In genomic region chr10:75589651-75590050, GRCm38 (mm10) we compare ENCODE assay signal across 9 mouse cellular contexts. TPM values are rescaled to one million over a fixed set of nuclear protein-coding genes. Genes with fewer than 3 reads are reported as not detected.
DNase-seq lines count a peak whose midpoint lies in the region; ATAC-seq and TF ChIP-seq lines count a peak whose summit lies in the region.
"Had no signal": no experiment of that assay in that cellular context is flagged by ENCODE, and none has a peak within 500 bp of the region (broad histone marks: within the 10 kb centered on the region; RNA-seq: fewer than 3 reads in every experiment).

No protein-coding gene starts in this region.

- H3K4me2 ChIP-seq in heart, embryonic 12.5 days: peak overlapping the region; percentile 59
- H3K4me2 ChIP-seq in kidney, postnatal 0 days (ENCODE audit: low read length): peak overlapping the region; percentile 44
- H3K4me2 ChIP-seq: midbrain, embryonic 12.5 days had no signal

- H3K36me3 ChIP-seq in spleen, adult 2 months (ENCODE audit: control insufficient read depth, insufficient read depth, low read length): no peaks in the 10 kb centered on the region
- H3K36me3 ChIP-seq in heart, embryonic 12.5 days: no peaks in the 10 kb centered on the region
- no peaks in the 10 kb centered on the region for H3K36me3 ChIP-seq in kidney, postnatal 0 days (ENCODE audit: insufficient read depth, low read length)
- H3K36me3 ChIP-seq: midbrain, embryonic 12.5 days had no signal

- no peak for ATAC-seq in heart, embryonic 12.5 days (ENCODE audit: insufficient number of reproducible peaks, low FRiP score)
- peak; percentile 27; the same call in 1 of the 2 replicates for ATAC-seq in kidney, postnatal 0 days (replicated peaks; ENCODE audit: low FRiP score, low read depth)
- ATAC-seq in megakaryocyte-erythroid progenitor cell, adult 5-6 weeks (replicated peaks; ENCODE audit: low FRiP score, low TSS enrichment, poor library complexity, severe bottlenecking): peak; percentile 55

- no peaks in the 10 kb centered on the region for H3K27me3 ChIP-seq in spleen, adult 2 months (ENCODE audit: control insufficient read depth, insufficient read depth, low read length)
- peaks cover 12% of the 10 kb centered on the region for H3K27me3 ChIP-seq in heart, embryonic 12.5 days (replicated peaks)
- H3K27me3 ChIP-seq in kidney, postnatal 0 days (ENCODE audit: insufficient read depth, low read length): no peaks in the 10 kb centered on the region

- peak overlapping the region; percentile 42 for H3K9ac ChIP-seq in heart, embryonic 12.5 days
- H3K9ac ChIP-seq in kidney, postnatal 0 days (ENCODE audit: low read depth, low read length): peak overlapping the region; percentile 24; the same call in 1 of the 2 replicates
- H3K9ac ChIP-seq: midbrain, embryonic 12.5 days had no signal

- peak overlapping the region; percentile 55 for H3K4me3 ChIP-seq in spleen, adult 2 months (ENCODE audit: extremely low read depth, insufficient read depth, insufficient read length)
- peak overlapping the region; percentile 34 for H3K4me3 ChIP-seq in heart, embryonic 12.5 days
- no peak overlapping the region for H3K4me3 ChIP-seq in kidney, postnatal 0 days (replicated peaks; ENCODE audit: low read depth, low read length)
- H3K4me3 ChIP-seq: midbrain, embryonic 12.5 days had no signal

- intact Hi-C loops in left cerebral cortex, postnatal 4 days (cut with DNase I): loop anchor here (10.0 kb wide), 2 partner anchors 115 to 365 kb away; partner anchors contain the start of gene Gm5134

- peak in 1 of 2 experiments; percentile 28 for DNase-seq in spleen, adult 2 months (ENCODE audit: low read depth in 1 of 2, low spot score in 2 of 2)
- DNase-seq in spleen, postnatal 14 days (ENCODE audit: low spot score in 2 of 2): no peak
- DNase-seq in kidney, postnatal 0 days (ENCODE audit: low spot score): peak; percentile 40
- no peak for DNase-seq in right cerebral cortex, adult 2 months (ENCODE audit: low spot score in 2 of 2)
- DNase-seq in left cerebral cortex, postnatal 4 days: no peak
- no peak for DNase-seq in cerebellum, adult 8-10 months

- 10% methylated on average over 16 of the region's 16 CpGs for WGBS in spleen, adult 2 months
- 59% methylated on average over 16 of the region's 16 CpGs for WGBS in heart, embryonic 12.5 days
- WGBS in kidney, postnatal 0 days: 24% methylated on average over 16 of the region's 16 CpGs

- TF ChIP-seq CTCF in spleen, adult 2 months (IDR thresholded peaks at IDR 0.05; ENCODE audit: extremely low read depth, insufficient read depth, insufficient read length, insufficient replicate concordance): no peak
- no peak for TF ChIP-seq CTCF in kidney, postnatal 0 days (IDR thresholded peaks at IDR 0.05; ENCODE audit: low read depth)

- peak overlapping the region; percentile 94 for H3K27ac ChIP-seq in spleen, adult 2 months (ENCODE audit: insufficient read depth, low read length)
- peak overlapping the region; percentile 70 for H3K27ac ChIP-seq in heart, embryonic 12.5 days (ENCODE audit: poor library complexity, severe bottlenecking)
- H3K27ac ChIP-seq in kidney, postnatal 0 days: peak overlapping the region; percentile 80
- H3K27ac ChIP-seq: midbrain, embryonic 12.5 days had no signal

- no peaks in the 10 kb centered on the region for H3K9me3 ChIP-seq in heart, embryonic 12.5 days (replicated peaks)
- H3K9me3 ChIP-seq in kidney, postnatal 0 days (replicated peaks; ENCODE audit: low read length): no peaks in the 10 kb centered on the region
- H3K9me3 ChIP-seq: midbrain, embryonic 12.5 days had no signal

- no peak for TF ChIP-seq POLR2A in spleen, adult 2 months (IDR thresholded peaks at IDR 0.05; ENCODE audit: low read depth, low read length)

- H3K4me1 ChIP-seq in spleen, adult 2 months (ENCODE audit: control insufficient read depth, insufficient read depth, insufficient read length): peaks cover 34% of the 10 kb centered on the region; the same call in 1 of the 2 replicates
- H3K4me1 ChIP-seq in heart, embryonic 12.5 days (replicated peaks): peaks cover 32% of the 10 kb centered on the region
- peaks cover 30% of the 10 kb centered on the region for H3K4me1 ChIP-seq in kidney, postnatal 0 days (replicated peaks; ENCODE audit: insufficient read depth, low read length)

RNA-seq across cellular contexts. Expression of gene Ggt5, which starts 0.5 kb away (rescaled TPM):
- 60.0 and 70.9 TPM in 2 replicates for polyA plus RNA-seq in spleen, adult 2 months (2012; rRNA removed)
- polyA plus RNA-seq in heart, embryonic 12.5 days (2016; fragmentation: Nextera tagmentation; extraction: Ambion mirVana): 6.1 and 7.7 TPM in 2 replicates
- polyA plus RNA-seq in kidney, postnatal 0 days (2015; fragmentation: Nextera tagmentation; extraction: Ambion mirVana): 4.2 and 5.1 TPM in 2 replicates
- total RNA-seq in megakaryocyte-erythroid progenitor cell, adult 5-6 weeks (2014; fragmentation: Nextera tagmentation): 0.52 and 0.67 TPM in 2 replicates
- 0.70 and 2.7 TPM in 2 replicates for total RNA-seq in megakaryocyte-erythroid progenitor cell, adult 5-6 weeks (2017)
- total RNA-seq in left cerebral cortex, postnatal 4 days (2021): 1 to 10 TPM; 1.9 to 3.0 TPM

RNA-seq across cellular contexts. Expression of gene Ggt1, which starts 28.2 kb away (rescaled TPM):
- polyA plus RNA-seq in spleen, adult 2 months (2012; rRNA removed): 15.5 and 19.1 TPM in 2 replicates
- polyA plus RNA-seq in heart, embryonic 12.5 days (2016; fragmentation: Nextera tagmentation; extraction: Ambion mirVana): 0.34 and 0.49 TPM in 2 replicates
- 317 and 388 TPM in 2 replicates for polyA plus RNA-seq in kidney, postnatal 0 days (2015; fragmentation: Nextera tagmentation; extraction: Ambion mirVana)
- 3.3 TPM in 1 of 2 replicates, not detected in the other for total RNA-seq in megakaryocyte-erythroid progenitor cell, adult 5-6 weeks (2014; fragmentation: Nextera tagmentation)
- not detected in 2 replicates for total RNA-seq in megakaryocyte-erythroid progenitor cell, adult 5-6 weeks (2017)
- 1 to 10 TPM; 3.1 to 3.5 TPM for total RNA-seq in left cerebral cortex, postnatal 4 days (2021)

RNA-seq across cellular contexts. Expression of gene Lrrc75b, which starts 29.5 kb away (rescaled TPM):
- 1.3 and 1.7 TPM in 2 replicates for polyA plus RNA-seq in spleen, adult 2 months (2012; rRNA removed)
- polyA plus RNA-seq in heart, embryonic 12.5 days (2016; fragmentation: Nextera tagmentation; extraction: Ambion mirVana): 1.4 and 1.6 TPM in 2 replicates
- 2.6 and 2.7 TPM in 2 replicates for polyA plus RNA-seq in kidney, postnatal 0 days (2015; fragmentation: Nextera tagmentation; extraction: Ambion mirVana)
- 0.07 TPM in 1 of 2 replicates, not detected in the other for total RNA-seq in megakaryocyte-erythroid progenitor cell, adult 5-6 weeks (2014; fragmentation: Nextera tagmentation)
- not detected in 2 replicates for total RNA-seq in megakaryocyte-erythroid progenitor cell, adult 5-6 weeks (2017)
- total RNA-seq in left cerebral cortex, postnatal 4 days (2021): 10 to 100 TPM; 46.4 to 49.0 TPM

RNA-seq across cellular contexts. Expression of gene Susd2, which starts 54.2 kb away (rescaled TPM):
- polyA plus RNA-seq in spleen, adult 2 months (2012; rRNA removed): 14.8 and 17.3 TPM in 2 replicates
- polyA plus RNA-seq in heart, embryonic 12.5 days (2016; fragmentation: Nextera tagmentation; extraction: Ambion mirVana): 4.5 and 5.1 TPM in 2 replicates
- polyA plus RNA-seq in kidney, postnatal 0 days (2015; fragmentation: Nextera tagmentation; extraction: Ambion mirVana): 33.7 and 38.7 TPM in 2 replicates
- total RNA-seq in megakaryocyte-erythroid progenitor cell, adult 5-6 weeks (2014; fragmentation: Nextera tagmentation): 2.3 and 4.8 TPM in 2 replicates
- total RNA-seq in megakaryocyte-erythroid progenitor cell, adult 5-6 weeks (2017): 0.69 and 0.94 TPM in 2 replicates
- 1 to 10 TPM; 1.6 to 2.5 TPM for total RNA-seq in left cerebral cortex, postnatal 4 days (2021)

Comparison
In these comparisons a context has a peak if more than half of its experiments do, and no peak if none do; other contexts are left out.
1. RNA of gene Ggt1, which starts 28.2 kb away (polyA plus RNA-seq): 317 to 388 TPM in kidney, postnatal 0 days; 15.5 to 19.1 TPM in spleen, adult 2 months and 0.34 to 0.49 TPM in heart, embryonic 12.5 days; every median in the first group is over 10 times any median in the second.
2. Peak in every context shown above with its lines, with median percentiles within 50 percentile points of each other: H3K27ac ChIP-seq.